Mouse (Mus musculus): ENCODE results near the gene Nipal4. TPM values are rescaled to one million over a fixed set of nuclear protein-coding genes. Genes with fewer than 3 reads are reported as not detected.

Gene Nipal4
- polyA plus RNA-seq, 1 experiment: 48.3 TPM

DNA sequence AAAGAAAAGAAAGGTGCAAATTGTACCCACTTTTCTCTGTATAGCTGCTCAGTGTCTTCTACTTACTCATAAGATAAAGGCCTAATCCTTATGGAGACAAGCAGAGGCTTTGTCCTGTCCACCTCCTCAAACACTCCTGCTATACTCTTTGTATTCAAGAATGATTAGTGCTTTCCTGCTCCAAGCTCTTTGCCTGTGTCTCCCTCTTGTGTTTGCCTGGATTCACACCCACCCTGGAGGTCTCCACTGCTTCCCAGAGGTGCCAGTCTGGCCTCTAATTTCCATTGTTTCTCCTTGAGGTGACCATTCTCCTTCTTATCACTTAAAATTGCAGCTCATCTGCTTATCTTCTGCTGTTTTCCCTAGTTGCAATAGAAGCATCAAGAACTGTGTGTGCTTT lies 8.8 kb downstream of the Nipal4 start:
- DNase-seq (ENCODE audit: low spot score): no peak

DNA sequence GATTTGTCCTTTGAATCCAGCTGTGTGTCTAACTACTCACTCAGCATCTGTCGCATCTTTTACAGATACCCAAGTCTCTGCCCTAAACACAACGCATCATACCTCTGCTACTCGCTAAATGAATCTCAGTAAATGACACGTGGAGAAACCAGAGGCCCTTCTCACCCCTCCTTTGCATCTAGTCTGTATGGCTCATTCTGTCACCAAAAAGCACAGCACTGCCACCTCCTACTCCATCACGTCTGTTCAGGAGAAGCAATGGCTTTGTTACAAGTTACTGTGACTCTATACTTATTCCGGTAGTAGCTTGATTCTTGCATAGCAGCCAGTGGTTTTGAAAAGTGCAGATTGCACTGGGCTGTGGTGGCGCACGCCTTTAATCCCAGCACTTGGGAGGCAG lies 9.4 kb downstream of the Nipal4 start:
- no peak for DNase-seq (ENCODE audit: low spot score)

DNA sequence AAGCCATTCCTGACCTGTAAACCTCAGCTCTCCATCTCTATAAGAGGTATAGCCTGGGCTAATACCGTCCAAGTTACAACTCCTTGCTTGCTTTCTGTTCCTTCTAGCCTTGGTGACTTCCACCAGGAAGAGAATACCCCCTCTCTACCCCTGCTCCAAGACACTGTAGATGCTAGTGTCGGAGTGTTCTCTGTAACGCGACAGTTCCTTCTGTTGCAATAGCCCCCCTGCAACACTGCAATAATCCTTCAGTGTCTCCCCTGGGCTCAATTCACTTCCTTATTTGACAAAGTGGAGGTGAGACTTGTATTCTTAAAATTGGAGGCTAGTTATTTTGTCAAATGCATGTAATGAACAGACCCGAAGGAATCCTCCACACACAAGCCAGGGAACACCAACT lies 19.7 kb downstream of the Nipal4 start:
- no peak for DNase-seq (ENCODE audit: low spot score)

DNA sequence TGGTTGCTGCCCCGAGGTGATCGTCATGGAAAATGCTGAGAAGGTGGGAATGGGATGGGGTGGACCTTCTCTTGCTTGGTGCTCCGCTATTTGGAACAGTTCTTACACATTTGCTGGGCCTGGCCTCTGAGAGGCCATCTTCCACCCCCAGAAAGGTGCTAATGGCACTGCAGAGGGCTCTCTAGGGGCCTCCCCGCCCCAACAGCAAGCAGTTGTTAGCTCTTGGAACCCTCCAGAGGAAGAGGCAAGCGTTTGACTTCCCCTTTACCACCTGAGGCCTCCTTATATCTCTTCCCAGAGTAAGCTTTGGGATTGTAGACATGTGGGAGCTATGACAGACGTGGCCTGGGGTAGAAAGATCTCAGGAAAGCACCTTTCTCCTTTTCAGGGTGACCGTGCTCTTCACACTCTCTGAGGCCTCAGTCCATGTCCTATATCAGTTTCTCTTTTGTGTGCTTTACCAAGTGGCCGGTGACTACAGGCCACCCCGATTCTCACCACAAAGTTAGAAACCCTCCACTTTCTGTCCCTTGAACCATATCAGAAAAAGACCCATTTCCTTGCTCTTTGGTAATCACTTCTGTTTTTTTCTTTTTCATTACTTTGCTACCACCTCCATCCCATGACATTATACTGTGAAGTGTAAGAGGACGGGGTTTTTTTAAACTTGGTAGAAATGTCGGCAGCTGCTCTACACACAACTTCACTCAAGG lies 21.0 kb downstream of the Nipal4 start:
- DNase-seq (ENCODE audit: low spot score): no peak

DNA sequence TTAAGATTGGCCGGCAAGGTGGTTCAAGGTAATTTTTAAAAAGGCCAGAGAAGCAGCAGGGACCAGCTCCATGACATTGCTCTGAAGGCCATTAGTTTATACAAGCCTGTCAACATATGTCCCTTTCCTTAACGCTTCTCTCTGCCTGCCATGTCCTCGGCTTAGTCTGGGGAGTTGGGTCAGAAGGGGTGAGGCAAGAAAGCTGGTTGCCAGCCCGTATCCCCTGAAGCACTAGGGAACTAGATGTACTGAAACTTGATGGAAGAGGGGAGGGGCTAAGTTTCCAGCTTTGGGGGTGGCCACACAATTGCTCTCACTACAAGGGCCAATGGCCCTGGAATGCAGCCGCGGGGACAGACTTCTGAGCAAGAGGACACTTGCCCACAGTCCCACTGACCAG lies 23.0 kb downstream of the Nipal4 start:
- DNase-seq (ENCODE audit: low spot score): no peak

DNA sequence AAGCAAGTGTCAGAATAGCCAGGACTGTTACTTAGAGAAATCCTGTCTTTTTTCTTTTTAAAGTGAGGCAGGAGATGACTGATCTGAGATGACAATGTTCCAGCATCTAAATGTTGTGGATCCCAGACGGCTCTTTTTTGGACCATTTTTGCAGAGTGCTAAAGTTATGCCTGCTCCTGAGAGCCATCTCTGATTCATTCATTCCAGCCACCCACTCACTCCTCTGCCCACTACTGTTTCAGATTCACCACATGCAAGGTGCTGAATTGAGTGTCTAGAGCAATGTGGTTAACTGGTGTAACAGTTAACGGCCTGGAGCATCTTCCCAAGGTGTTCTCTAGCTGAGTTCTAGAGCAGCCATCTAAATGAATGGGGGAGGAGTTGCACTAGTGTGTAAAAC lies 31.4 kb downstream of the Nipal4 start:
- no peak for DNase-seq (ENCODE audit: low spot score)

DNA sequence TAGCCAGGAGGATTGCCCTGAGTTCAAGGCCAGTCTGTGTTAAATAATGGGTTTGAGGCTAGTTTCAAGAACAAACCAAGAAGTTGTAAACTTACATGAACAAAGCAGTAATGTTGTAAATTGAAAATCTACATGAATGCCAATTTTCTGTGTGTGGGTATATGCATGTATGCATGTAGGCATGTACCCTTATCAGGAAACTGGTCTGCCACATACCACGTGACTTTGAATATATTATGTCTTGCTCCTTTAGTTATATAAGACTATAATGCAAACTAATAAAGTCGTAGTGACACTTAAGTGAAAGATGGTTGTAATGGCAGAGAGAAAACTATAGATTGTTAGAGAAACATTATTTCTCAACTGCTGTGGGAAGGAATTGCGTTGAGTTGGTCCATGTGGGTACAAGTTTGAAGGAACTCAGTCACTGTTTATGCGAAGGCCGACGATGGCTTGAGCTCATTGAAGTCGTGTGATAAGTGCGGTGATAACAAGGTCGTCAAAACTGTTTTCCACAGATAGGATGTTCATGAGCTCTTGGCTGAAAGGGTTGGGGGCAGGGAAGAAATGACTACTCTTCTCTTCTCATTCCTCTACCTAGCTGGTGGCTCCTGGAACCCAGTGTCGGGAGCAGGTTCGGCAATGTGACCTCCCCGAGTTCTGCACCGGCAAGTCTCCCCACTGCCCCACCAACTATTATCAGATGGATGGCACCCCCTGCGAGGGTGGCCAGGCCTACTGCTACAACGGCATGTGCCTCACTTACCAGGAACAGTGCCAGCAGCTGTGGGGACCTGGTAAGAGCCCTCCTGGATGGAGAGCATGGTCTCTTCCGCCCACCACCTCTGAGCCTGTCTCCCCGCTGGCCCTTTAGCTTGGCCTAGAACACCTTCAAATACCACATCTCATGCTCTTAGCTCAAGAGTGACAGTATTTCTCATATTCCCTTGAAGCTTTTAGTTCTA lies 35.0 kb downstream of the Nipal4 start:
- DNase-seq (ENCODE audit: low spot score): no peak

DNA sequence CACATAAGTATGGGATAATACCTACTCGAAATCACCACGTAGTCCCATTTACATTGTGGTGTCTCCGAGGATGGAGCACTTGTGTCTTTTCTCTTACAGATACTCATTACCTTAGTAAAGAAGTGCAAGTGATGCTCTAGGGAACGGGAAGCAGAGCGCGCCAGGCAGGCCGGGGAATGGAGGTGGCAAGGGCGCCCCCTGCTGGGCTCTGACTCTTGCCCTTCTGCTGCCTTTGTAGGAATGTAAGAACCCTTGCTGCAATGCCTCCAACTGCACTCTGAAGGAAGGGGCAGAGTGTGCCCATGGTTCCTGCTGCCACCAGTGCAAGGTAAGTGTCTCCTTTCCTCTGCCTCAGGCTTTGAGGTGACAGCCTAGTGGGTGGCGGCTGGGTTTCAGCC lies 37.8 kb downstream of the Nipal4 start:
- DNase-seq (ENCODE audit: low spot score): peak; percentile 57

DNA sequence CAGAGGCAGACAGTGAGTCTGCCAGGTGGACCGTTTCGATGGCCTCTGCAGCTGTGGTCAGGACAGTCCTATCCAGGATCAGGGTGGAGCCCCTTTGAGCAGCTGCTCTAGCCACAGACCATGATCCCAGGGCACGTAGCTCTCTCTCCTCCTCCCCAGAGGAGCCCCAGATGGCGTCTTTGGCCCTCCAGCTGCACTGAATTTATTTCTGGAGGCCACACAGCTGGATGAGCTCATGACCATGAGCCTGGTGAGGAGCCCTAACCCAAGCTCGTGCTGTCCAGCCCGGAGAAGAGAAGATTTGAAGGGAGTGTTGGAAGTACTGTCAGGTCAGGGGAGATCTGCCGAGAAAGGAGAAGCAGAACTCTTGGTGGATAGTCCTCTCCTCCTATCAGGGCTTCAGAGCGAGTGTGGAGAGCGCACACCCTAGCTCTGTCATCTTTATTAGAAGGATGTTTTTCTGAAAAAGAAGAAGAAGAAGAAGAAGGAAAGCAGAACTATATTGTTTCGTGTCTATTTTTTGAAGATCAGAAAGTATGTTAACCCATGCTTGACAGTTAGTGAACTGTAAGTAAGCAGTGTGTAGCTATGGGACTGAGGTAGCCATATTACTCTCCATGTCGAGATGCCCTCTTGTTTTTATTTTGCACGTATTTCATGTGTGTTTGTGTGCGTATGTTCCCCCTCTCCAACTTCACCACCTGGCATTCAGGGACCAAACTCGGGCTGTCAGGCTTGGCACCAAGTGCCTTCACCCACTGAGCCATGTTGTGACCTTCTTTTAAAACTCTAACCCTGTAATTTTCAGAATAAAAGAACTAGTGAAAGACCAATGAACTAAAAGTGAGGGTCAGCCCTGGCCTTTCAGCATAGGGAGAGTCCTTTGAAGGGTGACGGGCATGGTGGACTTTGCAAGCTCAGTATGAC lies 38.4 kb downstream of the Nipal4 start:
- DNase-seq (ENCODE audit: low spot score): no peak

DNA sequence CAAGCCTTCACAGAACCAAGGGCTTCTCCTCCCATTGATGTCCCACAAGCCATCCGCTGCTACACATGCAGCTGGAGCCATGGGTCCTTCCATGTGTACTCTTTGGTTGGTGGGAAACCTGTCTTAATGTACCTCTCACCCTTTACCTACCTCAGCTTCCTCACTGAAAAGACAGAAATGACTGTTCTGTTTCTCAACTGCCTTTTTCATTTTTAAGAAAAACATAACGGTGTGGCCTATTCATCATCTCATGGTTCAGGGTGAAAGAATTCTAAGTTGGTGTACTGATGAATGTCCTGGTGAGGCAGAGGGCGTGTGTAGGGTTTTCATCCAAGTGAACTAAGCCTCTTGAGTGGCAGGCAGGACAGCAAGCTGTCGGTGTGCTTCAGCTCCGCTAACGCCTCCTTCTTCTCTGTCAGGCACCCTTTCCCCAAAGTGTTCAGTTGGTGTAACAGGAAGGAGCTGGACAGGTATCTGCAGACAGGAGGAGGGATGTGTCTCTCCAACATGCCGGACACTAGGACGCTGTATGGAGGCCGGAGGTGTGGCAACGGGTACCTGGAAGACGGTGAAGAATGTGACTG lies 39.4 kb downstream of the Nipal4 start:
- no peak for DNase-seq (ENCODE audit: low spot score)

DNA sequence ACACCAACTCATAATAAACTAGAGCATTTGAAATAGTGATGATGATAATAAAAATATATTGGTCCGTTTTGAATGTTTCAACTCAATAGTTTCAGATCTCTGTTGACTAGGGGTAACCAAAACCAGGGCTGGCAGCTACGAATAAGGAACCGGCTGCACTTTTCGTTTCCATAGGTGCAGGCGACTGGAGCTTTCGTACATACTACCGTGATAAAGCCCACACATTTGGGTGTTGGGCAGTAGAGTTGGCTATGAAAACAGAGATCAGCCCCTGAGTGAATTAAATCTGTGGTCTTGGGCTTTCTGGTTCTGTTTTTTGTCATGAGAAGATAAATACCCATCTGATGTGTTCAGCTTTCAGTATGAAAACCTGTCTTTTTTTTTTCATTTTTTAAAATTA lies 40.0 kb downstream of the Nipal4 start:
- no peak for DNase-seq (ENCODE audit: low spot score)

DNA sequence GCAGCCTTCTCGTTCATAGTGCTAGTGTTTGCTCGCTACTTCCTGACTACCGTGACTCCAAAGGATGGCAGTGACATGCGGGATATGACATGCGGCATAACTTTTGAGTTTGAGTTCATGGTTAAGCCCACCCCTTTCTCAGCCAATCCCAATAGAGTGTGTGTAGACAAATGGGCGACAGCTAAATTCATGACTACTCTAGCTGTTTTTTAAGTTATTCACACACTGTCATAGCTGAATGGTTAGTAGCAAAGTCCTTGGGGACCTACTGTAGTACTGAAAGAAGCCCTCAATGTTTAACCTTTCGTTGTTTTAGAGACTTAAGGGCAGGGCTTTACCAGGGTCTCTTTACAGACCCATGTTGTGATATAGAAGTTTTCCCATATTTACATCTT lies 40.5 kb downstream of the Nipal4 start:
- DNase-seq (ENCODE audit: low spot score): no peak

DNA sequence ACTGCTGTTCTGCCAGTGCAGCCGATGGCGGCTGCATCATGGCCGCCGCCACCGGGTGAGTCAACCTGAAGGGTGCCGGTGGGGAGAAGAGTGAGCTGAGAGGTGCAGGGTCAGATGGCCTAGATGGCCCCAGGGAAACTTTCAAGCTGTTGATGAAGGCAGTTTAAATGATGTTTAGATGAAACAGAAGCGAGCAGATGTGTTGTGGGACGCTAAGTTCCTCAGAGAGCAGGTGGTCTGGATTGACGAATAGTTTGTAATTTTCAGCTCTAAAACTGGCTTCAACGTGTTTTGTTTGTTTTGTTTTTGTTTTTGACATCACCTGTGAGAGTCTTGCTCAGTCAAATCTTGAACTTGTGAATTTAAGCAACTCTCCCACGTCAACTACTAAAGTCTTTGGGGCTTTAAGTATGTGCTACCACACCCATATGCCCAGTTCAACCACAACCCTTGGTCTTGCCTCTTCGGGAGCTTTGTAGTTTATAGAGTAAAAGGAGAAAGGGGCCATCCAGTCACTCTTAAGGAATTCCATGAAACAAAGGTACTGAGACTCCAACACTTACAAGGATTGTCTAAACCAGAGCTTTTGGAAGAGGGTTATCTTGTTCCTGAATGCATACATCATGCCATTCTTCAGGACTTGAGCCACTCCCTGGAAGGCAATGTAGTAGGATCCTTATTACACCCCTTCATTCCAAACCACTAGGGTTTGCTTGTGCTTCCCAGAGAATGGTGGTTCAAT lies 41.0 kb downstream of the Nipal4 start:
- no peak for DNase-seq (ENCODE audit: low spot score)

DNA sequence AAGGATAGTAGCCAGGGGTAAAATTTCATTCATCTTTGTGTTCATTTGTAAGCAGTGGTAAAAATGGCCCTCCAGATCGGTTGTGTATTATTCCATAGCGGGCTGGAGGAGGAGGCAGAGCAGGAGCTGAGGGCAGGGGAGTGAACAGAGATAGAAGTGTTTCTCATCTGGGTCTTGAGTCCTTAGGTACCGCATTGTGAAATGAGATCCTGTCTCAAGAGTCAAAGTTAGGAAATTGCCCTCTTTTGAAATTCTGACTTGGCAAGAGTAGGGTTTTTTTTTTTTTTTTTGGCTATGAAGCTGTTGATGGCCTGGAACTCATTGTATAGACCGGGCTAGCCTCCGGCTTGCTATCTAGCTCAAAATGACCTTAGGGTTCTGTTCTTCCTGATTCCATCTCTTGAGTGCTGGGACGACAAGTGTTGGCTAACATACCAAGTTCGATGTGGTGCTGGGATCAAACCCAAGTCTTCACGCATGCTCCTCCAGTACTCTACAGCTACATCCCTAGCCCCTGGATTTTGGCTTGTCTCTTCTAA lies 42.9 kb downstream of the Nipal4 start:
- no peak for DNase-seq (ENCODE audit: low spot score)

DNA sequence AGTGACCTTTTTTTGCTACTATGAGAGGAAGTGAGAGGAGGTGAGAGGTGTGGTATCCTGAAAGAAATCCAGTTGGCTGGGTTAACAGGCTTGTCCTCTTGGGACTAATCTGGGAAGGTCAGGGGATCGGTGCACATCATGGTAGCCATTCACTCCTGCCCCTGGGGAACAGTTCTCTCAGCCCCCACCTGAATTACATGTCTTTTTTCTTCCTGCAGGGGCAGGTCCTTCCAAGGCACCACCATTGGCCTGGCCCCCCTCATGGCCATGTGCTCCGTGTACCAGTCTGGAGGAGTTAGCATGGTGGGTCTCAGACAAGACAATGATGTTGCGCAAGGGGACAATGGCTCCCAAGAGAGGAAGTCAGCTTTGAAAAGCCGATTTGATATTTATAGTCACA lies 43.4 kb downstream of the Nipal4 start:
- no peak for DNase-seq (ENCODE audit: low spot score)

DNA sequence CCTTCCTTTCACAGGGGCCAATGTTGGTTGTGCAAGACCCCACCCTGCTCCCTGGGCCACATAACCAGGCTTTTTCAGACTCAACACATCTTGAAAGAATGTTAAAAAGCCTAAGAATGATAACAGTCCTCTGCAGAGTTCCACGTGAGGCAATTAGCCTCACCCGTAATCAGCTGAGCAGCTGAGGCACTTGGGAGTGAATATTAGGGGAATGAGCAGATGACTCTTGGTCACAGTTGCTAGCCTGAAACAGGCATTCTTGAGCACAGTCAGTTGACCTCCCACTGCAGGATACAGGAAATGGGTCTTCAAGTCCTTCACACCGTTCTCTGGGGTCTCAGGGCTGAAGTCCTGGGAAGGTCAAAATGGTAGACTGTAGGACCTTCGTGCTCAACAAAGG lies 44.6 kb downstream of the Nipal4 start:
- no peak for DNase-seq (ENCODE audit: low spot score)

DNA sequence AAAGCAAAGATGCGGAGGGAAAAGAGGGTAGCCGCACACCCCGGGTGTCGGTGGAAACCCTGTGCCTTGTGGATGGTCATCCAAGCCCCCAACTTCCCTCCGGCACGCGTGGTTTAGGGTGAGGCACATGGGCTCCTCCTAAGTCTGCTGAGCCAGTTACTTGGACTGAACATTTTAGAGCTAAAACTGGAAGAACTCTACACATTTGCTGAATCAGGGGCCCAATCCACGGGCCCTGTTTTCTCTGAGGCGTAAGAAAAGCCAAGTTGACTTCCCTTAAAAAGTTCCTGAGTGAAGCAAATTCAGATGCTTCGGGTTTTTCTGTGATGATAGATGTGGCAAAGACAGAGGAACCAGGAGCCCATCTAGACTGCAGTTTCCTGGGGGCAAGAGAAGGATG lies 46.2 kb downstream of the Nipal4 start:
- no peak for DNase-seq (ENCODE audit: low spot score)

DNA sequence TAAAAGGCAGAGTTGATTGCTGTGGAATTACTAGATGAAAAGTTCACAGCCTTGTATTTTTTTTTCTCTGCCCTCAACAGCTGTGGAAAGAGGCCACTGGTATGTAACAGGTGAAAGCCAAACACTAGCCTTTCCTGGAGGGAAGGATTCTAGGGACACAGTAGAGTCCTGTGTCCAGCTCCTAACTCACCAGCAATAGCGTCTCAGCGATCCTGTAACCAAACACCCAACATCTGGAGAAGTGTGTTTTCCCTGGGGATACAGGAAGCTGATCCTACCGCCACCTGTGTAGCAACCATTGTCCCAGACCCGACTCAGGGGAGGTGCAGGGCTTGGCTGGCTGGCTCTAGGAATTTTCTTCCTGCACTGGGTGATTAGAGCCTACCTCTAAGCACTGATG lies 46.7 kb downstream of the Nipal4 start:
- DNase-seq (ENCODE audit: low spot score): no peak

DNA sequence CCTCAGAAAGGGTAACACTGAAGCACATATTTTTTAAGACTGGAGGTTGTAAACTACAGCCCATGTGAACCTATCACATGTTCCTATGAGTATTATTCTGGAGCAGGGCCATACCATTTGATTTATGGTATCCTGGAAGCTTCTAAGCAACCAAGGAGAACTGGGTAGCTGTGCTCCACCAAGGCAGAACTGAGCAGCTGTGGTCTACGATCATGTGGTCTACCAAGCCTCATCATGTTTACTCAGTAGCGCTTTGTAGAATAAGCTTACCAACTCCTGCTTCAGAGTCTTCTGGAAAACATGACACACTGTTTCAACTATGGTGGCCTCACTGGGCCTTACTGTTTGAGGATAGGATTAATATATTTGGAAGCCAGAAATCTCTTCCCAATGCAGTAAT lies 49.8 kb downstream of the Nipal4 start:
- DNase-seq (ENCODE audit: low spot score): no peak

DNA sequence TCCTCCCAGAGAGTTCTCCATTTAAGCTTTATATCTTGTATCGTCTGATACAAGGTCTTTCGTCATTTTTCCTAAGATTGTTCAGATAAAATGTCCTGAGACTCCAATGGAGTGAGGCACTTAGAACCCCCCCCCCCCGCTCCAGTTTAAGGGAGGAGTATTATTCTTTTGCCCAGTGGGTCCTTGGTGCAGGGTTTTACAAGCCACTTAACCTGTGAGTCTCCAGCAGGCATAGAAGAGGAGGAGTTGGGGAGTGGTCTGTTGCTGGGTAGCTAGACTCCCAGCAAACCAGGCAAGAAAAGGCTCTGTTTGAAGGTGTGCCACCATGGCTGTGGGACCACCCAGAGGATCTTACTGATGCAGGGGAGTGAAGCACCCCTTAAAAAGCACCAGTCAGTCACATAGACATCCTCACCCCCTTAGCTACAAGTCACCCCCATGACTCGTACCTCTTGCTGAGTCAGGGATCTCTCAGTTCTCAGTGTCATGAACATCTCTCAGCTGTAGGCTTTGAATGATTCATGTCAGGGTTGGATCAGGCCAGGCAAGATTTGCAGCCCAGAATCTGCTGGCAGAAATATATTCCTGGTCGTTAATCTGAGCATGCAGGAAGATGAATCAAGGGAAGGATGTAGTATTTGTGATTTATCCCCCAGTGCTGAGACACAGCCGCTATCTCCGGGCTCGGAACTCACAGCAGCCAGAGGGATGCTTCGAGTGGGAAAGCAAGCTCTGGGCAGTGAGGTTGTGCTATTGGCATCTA lies 50.7 kb downstream of the Nipal4 start:
- no peak for DNase-seq (ENCODE audit: low spot score)

All from urinary bladder, adult 2 months (tissue).